Mouse (Mus musculus): ENCODE measurements around the gene Tnfrsf14. TPM values are rescaled to one million over a fixed set of nuclear protein-coding genes. Genes with fewer than 3 reads are reported as not detected.

The Tnfrsf14 gene
- polyA plus RNA-seq, 1 experiment, result 87.7 TPM

DNA sequence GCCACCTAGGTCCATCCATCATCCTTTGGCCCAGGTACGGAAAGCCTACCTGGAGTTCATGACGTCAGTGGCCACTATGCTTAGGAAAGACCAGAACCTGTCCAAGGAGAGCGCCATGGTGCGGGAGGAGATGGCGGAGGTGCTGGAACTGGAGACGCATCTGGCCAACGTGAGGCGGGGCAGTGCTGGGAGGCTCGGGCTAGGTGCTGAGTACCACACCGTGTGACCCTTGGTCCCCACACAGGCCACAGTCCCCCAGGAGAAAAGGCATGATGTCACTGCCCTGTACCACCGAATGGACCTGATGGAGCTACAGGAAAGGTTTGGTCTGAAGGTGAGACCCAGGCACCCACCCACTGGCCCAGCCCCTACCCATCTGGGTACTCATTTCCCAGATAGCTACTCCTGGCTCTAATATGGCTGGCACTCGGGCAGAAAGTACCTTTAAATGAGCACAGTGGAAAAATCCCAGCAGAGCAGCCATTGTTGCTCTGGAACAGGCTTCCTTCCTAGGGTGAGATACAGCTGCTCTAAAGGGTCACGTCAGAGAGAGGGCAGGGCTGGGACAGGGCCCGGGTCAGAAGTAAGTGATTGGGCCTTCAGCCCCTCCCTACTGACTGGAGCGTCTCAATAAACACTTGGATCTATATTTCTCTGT lies 40.6 kb downstream of the Tnfrsf14 start:
- WGBS, result 73% methylated on average over 15 of the region's 15 CpGs
- no peak for DNase-seq (ENCODE audit: low read depth, low spot score)

DNA sequence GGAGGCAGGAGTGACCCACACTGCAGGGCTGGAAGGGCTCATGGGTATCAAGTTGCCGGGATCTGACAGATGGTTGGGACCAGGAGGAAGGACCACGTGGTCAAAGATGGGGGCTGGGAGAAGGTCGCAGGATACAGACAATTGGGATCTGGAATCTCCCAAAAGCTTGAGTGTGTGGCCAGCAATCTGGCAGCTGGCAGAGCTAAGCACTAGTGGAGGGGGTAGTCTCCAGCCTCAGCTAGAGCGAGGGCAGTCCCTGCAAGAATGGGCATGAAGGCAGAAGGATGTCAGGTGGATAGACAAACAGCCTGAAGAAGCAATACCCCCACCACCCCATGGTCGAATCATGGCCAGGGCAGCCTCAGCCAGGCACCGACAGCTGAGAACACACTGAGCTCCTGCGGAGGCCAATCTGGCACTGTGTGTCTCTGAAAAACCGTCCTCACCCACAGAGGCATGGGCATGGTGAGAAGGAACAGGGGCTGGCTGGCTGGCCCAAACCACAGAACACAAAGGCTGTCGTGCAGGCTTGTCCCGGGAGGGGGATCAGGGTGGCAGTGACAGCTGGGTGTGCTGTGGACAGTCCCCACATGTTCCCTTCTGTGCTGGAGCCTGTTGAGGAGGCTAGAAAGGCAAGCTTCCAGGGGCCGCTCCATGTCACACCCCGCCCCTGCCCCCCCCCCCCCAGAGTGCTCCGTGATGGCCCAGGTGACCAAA lies 41.3 kb downstream of the Tnfrsf14 start:
- WGBS, result 74% methylated on average over 13 of the region's 13 CpGs
- no peak for DNase-seq (ENCODE audit: low read depth, low spot score)

DNA sequence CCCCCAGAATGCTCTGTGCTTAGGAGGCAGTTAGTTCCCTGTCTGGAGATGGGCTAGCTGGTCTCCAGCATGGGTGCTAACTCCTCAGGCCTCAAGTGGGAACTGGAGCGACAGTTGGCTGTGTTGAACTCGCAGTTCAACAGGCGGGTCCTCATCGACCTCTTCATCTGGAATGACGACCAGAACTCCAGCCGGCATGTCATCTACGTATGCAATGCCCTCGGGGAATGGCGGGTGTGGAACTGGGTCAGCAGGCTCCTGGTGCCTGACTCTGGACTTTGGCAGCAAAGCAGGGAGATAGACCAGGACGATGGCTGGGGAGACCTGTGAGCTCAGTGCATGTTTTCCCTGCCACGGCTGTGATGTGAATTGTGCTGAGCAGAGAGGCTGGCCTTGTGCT lies 42.9 kb downstream of the Tnfrsf14 start:
- DNase-seq (ENCODE audit: low read depth, low spot score), result no peak
- WGBS, result 59% methylated on average over 11 of the region's 11 CpGs

DNA sequence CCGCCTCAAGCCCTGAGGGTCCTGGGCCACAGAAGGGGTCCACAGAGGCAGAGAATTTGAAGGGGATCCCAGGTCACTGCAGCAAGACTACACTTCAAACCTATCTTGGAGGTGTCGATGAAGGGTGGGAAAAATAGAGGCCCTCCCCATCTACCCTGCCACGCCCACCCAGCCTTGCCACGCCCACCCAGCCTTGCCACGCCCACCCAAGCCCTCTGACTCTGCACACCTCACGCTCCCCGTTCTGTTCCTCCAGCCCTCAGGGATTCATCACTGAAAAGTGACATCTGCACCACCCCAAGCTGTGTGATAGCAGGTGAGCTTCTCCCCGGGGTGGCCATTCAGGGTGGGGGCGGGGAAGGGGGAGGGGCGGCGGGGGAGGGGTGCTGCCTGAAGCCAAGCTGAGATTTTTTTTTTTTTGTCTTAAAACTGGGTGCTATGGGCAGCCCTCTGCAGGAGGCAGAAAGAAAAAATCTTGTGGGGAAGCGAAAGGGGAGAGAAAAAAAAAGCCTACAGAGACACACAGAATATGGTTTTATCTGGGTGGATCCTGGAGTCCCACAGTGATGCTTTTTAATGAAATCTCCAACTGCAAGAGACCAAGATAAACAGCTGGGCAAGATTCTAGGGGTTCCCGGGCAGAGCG lies 46.2 kb downstream of the Tnfrsf14 start:
- DNase-seq (ENCODE audit: low read depth, low spot score), result no peak
- 20% methylated on average over 14 of the region's 14 CpGs for WGBS

- DNase-seq (ENCODE audit: low read depth, low spot score), result no peak
- 62% methylated on average over 6 of the region's 6 CpGs for WGBS
Observed at GRCm38 (mm10) chr4:154880730-154881129, 47.6 kb downstream of the Tnfrsf14 start.

DNA sequence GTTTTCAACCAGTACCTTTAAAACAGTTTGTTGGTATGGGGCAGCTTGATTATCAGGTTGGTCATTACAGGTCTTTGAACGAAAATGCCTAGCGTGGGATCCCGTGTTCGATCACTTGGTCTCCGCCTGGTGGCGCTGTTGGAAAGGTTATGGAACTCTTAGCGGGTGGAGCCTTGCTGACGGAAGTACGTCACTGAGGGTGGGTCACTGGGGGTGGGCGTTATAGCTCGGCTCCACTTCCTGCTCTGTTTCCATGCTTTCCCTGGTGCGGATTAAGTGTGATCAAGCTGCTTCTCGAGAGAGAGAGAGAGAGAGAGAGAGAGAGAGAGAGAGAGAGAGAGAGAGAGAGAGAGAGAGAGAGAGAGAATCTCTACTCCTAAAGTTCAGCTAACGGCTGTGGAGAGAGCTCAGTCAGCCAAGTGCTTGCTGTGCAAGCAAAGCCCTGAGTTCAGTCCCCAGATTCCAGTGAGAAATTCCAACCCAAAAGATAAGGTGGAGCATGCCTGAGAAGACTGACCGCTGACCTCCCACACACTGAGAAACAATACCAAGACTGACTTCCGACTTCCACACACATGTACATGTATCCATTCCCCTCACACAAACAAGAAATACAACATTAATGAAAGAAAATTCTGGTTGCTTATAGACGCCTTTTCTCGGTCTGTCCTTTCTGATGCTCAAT lies 50.4 kb downstream of the Tnfrsf14 start:
- 9% methylated on average over 18 of the region's 18 CpGs for WGBS

DNA sequence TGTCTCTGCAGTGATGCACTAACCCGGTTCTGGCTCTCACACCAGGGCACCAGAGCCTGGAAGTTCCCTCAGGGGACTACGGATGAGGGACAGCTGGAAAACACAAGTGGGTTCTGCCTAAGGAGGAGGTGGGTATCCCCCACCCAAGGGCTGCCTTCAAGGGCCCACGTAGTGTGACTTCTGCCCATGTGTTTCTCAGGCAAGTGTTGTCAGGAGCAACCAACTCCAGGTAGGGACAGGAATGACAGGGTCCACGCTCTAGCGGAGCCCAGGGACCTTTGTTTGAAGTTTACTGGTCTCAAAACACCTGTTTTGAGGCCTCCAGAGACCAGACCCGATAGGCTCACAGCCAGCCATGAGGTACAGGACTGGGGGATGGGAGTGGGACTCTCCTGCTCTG lies 55.2 kb downstream of the Tnfrsf14 start:
- WGBS, result 69% methylated on average over 6 of the region's 6 CpGs
- DNase-seq (ENCODE audit: low read depth, low spot score), result no peak

More for the DNA sequence above, 50.4 kb downstream of the Tnfrsf14 start:
- DNase-seq (ENCODE audit: low read depth, low spot score), result peak; percentile 94

Other genes with a start within 250 kb of the Tnfrsf14 start
- gene Ttc34, start 91.1 kb downstream of the Tnfrsf14 start, polyA plus RNA-seq (2012; rRNA removed), result 0.05 and 0.15 TPM in 2 replicates
- 0.05 TPM in 1 of 2 replicates, not detected in the other for gene Mmel1, start 59.0 kb downstream of the Tnfrsf14 start, polyA plus RNA-seq (2012; rRNA removed)
- 121 and 158 TPM in 2 replicates for gene Fam213b, start 29.4 kb downstream of the Tnfrsf14 start, polyA plus RNA-seq (2012; rRNA removed)
- 0.64 and 0.69 TPM in 2 replicates for gene Hes5, start 32.4 kb upstream of the Tnfrsf14 start, polyA plus RNA-seq (2012; rRNA removed)
- 38.6 and 39.7 TPM in 2 replicates for gene Pank4, start 35.6 kb upstream of the Tnfrsf14 start, polyA plus RNA-seq (2012; rRNA removed)
- 28.5 and 45.9 TPM in 2 replicates for gene Plch2, start 128.2 kb upstream of the Tnfrsf14 start, polyA plus RNA-seq (2012; rRNA removed)
- 11.4 and 14.2 TPM in 2 replicates for gene Pex10, start 138.5 kb upstream of the Tnfrsf14 start, polyA plus RNA-seq (2012; rRNA removed)
- gene Rer1, start 157.8 kb upstream of the Tnfrsf14 start, polyA plus RNA-seq (2012; rRNA removed), result 116 and 137 TPM in 2 replicates
- 1.3 and 2.2 TPM in 2 replicates for gene Morn1, start 158.0 kb upstream of the Tnfrsf14 start, polyA plus RNA-seq (2012; rRNA removed)